Mouse (Mus musculus) midbrain, embryonic 11.5 days (tissue): Measurements from ENCODE around the gene Prox2. TPM values are rescaled to one million over a fixed set of nuclear protein-coding genes. Genes with fewer than 3 reads are reported as not detected.
"Not testable (repeated sequence)": the region's sequence is repeated elsewhere in the genome, so short reads cannot be mapped to it uniquely, and the experiment has no call there.

Experiments used
- ATAC-seq: fragments of 200-750 bp; cut with Nextera tagmentation; 2 replicates; pipeline ENCODE4 v1.8.0; 2017; ENCODE audit warnings: moderate TSS enrichment, moderate library complexity; ENCODE audit not compliant: low FRiP score
- DNase-seq: peaks from one replicate; pipeline ENCODE4 v3.0.0; 2015; ENCODE audit warnings: low spot score; ENCODE audit errors: missing footprints
- H3K27ac ChIP-seq: fragments of 300-500 bp; sonication (generic); 2 replicates; pipeline ENCODE4 v1.5.1; 2014; ENCODE audit warnings: low read depth, low read length
- H3K27me3 ChIP-seq: fragments of 300-500 bp; sonication (generic); 2 replicates; pipeline ENCODE4 v1.6.1; 2014; ENCODE audit warnings: mild to moderate bottlenecking, low read length, moderate library complexity, mixed read lengths; ENCODE audit not compliant: control insufficient read depth, insufficient read depth
- H3K36me3 ChIP-seq: fragments of 300-500 bp; sonication (generic); 2 replicates; pipeline ENCODE4 v1.6.1; 2014; ENCODE audit warnings: mild to moderate bottlenecking, low read length, moderate library complexity, mixed read lengths; ENCODE audit not compliant: control insufficient read depth, insufficient read depth
- H3K4me1 ChIP-seq: fragments of 300-500 bp; sonication (generic); 2 replicates; pipeline ENCODE4 v1.6.1; 2014; ENCODE audit warnings: low read length; ENCODE audit not compliant: control insufficient read depth, insufficient read depth
- H3K4me2 ChIP-seq: fragments of 300-500 bp; sonication (generic); 2 replicates; pipeline ENCODE4 v1.6.1; 2014; ENCODE audit warnings: mild to moderate bottlenecking, moderate library complexity
- H3K4me3 ChIP-seq: fragments of 300-500 bp; sonication (generic); 2 replicates; pipeline ENCODE4 v1.5.1; 2014; ENCODE audit warnings: low read depth, low read length
- H3K9ac ChIP-seq: fragments of 300-500 bp; sonication (generic); 2 replicates; pipeline ENCODE4 v1.6.1; 2014; ENCODE audit warnings: low read length
- H3K9me3 ChIP-seq: fragments of 300-500 bp; sonication (generic); 2 replicates; pipeline ENCODE4 v1.6.1; 2016; ENCODE audit warnings: low read length; ENCODE audit not compliant: control insufficient read depth
- whole genome bisulfite sequencing: fragments of 180-500 bp; shearing (Covaris S2); extraction: QIAGEN DNeasy Blood & Tissue Kit; methylation state at CpG from one replicate; pipeline ENCODE4 v1.1.7; 2014; 5-methylcytosine and 5-hydroxymethylcytosine counted together
- polyA plus RNA-seq: library from polyadenylated mRNA; unstranded; fragments of >200 nt; fragmentation: Nextera tagmentation; extraction: Ambion mirVana; gene quantifications from 2 replicates; pipeline ENCODE4 v1.2.1, GENCODE M21; 2014

The Prox2 gene
- polyA plus RNA-seq, 1 experiment from 2014 or later = 2.6 TPM

DNA sequence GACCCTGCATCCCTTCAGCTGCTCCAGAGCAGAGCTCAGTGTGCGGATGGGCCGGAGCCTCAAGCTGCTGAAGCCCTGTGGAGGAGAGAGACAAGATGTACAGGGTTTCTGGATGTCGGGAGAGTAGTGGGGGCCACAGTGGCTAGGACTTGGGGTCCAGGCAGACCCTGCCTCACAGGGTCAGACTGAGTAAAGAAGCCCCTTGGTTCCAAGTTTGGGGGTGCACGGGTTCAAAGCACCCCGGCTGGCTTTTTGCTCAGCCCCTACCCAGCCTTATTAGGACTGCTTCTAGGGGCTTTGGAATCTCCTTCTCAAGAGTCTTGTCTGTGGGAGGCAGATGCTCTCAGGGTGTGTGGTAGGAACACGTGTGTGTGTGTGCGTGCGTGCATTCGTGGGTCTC lies 36.3 kb upstream of the Prox2 start:
- DNase-seq = no peak
- H3K9me3 ChIP-seq = no peaks in the 10 kb centered on the region
- no peak overlapping the region for H3K27ac ChIP-seq
- H3K9ac ChIP-seq = no peak overlapping the region
- H3K4me3 ChIP-seq = no peak overlapping the region
- WGBS = 84% methylated on average over 9 of the region's 9 CpGs
- ATAC-seq = no peak
- no peaks in the 10 kb centered on the region for H3K36me3 ChIP-seq
- peaks cover 7% of the 10 kb centered on the region for H3K27me3 ChIP-seq
- no peak overlapping the region for H3K4me2 ChIP-seq
- H3K4me1 ChIP-seq = peaks cover 8% of the 10 kb centered on the region; the same call in 1 of the 2 replicates

DNA sequence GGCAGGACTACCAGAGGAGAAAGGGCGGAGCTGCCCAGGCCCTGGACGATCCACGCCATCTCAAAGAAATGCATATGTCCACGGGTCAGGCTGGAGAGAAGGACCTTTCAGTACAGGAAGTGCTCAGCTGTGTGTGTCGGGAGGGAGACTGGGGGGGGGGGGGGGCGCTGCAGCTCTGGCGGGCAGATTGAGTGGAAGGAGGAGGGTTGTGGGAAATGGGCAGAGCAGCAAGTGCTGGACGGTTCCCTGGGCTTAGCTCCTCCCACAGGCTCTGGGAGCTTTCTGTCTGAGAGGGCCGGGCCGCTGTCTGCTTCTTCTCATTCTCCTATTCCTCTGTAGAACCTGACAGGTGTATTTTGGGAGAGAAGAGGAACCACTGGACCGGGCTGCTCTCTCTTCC lies 35.8 kb upstream of the Prox2 start:
- H3K4me1 ChIP-seq = peaks cover 8% of the 10 kb centered on the region; the same call in 1 of the 2 replicates
- 31% methylated on average over 11 of the region's 11 CpGs for WGBS
- no peak for ATAC-seq
- no peak overlapping the region for H3K9ac ChIP-seq
- no peak overlapping the region for H3K27ac ChIP-seq
- H3K4me2 ChIP-seq = no peak overlapping the region
- DNase-seq = no peak
- H3K9me3 ChIP-seq = no peaks in the 10 kb centered on the region
- no peak overlapping the region for H3K4me3 ChIP-seq
- H3K27me3 ChIP-seq = peaks cover 4% of the 10 kb centered on the region; the same call in 1 of the 2 replicates
- no peaks in the 10 kb centered on the region for H3K36me3 ChIP-seq

DNA sequence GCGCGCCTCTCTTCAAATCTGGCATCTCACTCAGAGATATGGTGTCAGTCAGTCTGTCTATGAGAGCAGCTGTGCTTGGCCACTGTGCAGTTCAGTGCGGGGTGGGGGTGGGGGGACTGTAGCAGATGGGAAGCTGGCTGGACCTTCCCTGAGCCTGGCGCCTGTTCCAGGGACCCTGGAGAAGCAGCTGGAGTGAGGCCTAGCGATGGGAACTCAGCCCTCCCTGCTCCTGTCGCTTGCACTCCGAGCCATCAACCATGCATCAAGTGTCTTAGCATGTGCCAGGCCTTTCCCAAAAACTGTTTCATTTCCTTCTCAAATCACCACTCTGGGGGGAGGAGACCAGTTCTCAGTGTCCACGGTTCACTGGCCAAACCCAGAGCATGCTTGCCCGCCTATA lies 35.1 kb upstream of the Prox2 start:
- no peak for ATAC-seq
- H3K36me3 ChIP-seq = no peaks in the 10 kb centered on the region
- 80% methylated on average over 9 of the region's 9 CpGs for WGBS
- DNase-seq = no peak
- H3K4me3 ChIP-seq = no peak overlapping the region
- peaks cover 2% of the 10 kb centered on the region; the same call in 1 of the 2 replicates for H3K27me3 ChIP-seq
- H3K9ac ChIP-seq = no peak overlapping the region
- no peaks in the 10 kb centered on the region for H3K9me3 ChIP-seq
- peaks cover 3% of the 10 kb centered on the region; the same call in 1 of the 2 replicates for H3K4me1 ChIP-seq
- H3K4me2 ChIP-seq = no peak overlapping the region
- H3K27ac ChIP-seq = no peak overlapping the region

DNA sequence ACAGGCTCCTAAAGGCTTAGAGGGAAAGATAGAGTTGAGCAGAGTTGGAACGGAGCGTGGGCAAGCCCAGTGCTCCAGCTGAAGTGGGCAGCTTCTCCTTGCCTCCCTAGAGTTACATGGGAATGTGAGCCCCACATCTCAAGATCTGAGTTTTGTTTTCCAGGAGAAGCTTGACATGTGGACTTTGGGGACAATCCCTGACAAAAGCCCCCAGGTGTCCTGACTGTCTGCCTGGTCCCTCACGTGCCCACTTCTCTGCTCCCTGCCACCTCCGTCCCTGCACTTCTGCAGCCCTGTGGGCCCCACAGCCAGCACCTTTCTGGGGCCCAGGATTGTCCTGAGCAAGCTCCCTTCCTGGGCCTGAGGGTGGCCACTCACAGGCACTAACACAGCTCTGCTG lies 34.3 kb upstream of the Prox2 start:
- no peak for ATAC-seq
- no peaks in the 10 kb centered on the region for H3K4me1 ChIP-seq
- WGBS = 89% methylated on average over 4 of the region's 4 CpGs

DNA sequence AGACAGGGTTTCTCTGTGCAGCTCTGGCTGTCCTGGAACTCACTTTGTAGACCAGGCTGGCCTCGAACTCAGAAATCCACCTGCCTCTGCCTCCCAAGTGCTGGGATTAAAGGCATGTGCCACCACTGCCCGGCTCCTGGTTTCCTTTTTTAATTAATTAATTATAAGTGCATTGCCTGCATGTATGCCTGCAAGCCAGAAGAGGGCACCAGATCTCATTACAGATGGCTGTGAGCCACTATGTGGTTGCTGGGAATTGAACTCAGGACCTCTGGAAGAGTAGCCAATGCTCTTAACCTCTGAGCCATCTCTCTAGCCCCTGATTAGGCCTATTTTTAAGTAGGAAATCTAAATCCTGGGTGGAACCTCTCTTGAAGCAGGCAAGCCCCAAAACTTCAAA lies 33.7 kb upstream of the Prox2 start:
- 62% methylated on average over 2 of the region's 2 CpGs for WGBS
- H3K9ac ChIP-seq, H3K27ac ChIP-seq, H3K36me3 ChIP-seq, H3K27me3 ChIP-seq, H3K4me2 ChIP-seq, H3K4me3 ChIP-seq, H3K4me1 ChIP-seq, DNase-seq, ATAC-seq, H3K9me3 ChIP-seq: not testable (repeated sequence)

More for the DNA sequence above, 34.3 kb upstream of the Prox2 start:
- Histone ChIP-seq H3K4me3 (no peak overlapping the region), H3K27me3 (no peaks in the 10 kb centered on the region), H3K27ac (no peak overlapping the region), H3K36me3 (no peaks in the 10 kb centered on the region), H3K4me2 (no peak overlapping the region), H3K9me3 (no peaks in the 10 kb centered on the region), H3K9ac (no peak overlapping the region)
- no peak for DNase-seq

DNA sequence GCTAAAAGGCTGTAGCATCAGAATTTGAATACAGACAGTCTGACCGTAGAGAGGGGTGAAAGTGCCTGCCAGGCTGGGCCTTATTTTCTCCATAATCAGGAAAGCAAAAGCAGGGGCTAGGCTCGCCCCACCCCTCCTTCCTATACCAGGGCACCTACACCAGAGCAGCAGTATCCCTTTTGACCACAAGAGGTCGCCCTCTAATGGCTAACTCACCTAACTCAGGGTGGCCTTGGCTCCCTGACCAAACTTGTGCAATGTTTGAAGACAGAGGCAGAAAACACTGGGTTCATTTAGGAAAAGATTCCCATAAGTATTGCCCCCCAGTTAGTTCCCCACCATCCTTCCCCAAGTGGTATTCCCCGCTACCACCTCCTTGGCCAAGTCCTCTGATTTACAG lies 32.2 kb upstream of the Prox2 start:
- ATAC-seq (peak; percentile 54; the same call in 1 of the 2 replicates), DNase-seq (peak; percentile 98)
- H3K27me3 ChIP-seq = no peaks in the 10 kb centered on the region
- no peaks in the 10 kb centered on the region for H3K4me1 ChIP-seq
- H3K36me3 ChIP-seq = no peaks in the 10 kb centered on the region
- H3K4me3 ChIP-seq = no peak overlapping the region
- WGBS = 17% methylated on average over 4 of the region's 4 CpGs
- H3K9ac ChIP-seq = no peak overlapping the region
- H3K9me3 ChIP-seq = no peaks in the 10 kb centered on the region
- H3K27ac ChIP-seq = no peak overlapping the region
- no peak overlapping the region for H3K4me2 ChIP-seq

- no peak overlapping the region for H3K4me3 ChIP-seq
- H3K4me2 ChIP-seq = no peak overlapping the region
- H3K9ac ChIP-seq = no peak overlapping the region
- H3K9me3 ChIP-seq = no peaks in the 10 kb centered on the region
- H3K27ac ChIP-seq = no peak overlapping the region
- no peaks in the 10 kb centered on the region for H3K27me3 ChIP-seq
- H3K4me1 ChIP-seq = no peaks in the 10 kb centered on the region
- no peak for DNase-seq
- WGBS = 79% methylated on average over 6 of the region's 6 CpGs
- no peaks in the 10 kb centered on the region for H3K36me3 ChIP-seq
- ATAC-seq = no peak
Measured at GRCm38 (mm10) chr12:85141096-85141495, 30.5 kb upstream of the Prox2 start.

GRCm38 (mm10) chr12:85140036-85140701 lies 29.6 kb upstream of the Prox2 start:
- H3K27ac ChIP-seq = no peak overlapping the region
- H3K9ac ChIP-seq = no peak overlapping the region
- 52% methylated on average over 18 of the region's 18 CpGs for WGBS
- H3K9me3 ChIP-seq = no peaks in the 10 kb centered on the region
- ATAC-seq (no peak), DNase-seq (no peak)
- no peak overlapping the region for H3K4me3 ChIP-seq
- H3K4me2 ChIP-seq = no peak overlapping the region
- H3K27me3 ChIP-seq = no peaks in the 10 kb centered on the region
- H3K36me3 ChIP-seq = no peaks in the 10 kb centered on the region; the same call in 1 of the 2 replicates
- no peaks in the 10 kb centered on the region for H3K4me1 ChIP-seq

- no peak for ATAC-seq
- Histone ChIP-seq H3K4me3 (no peak overlapping the region), H3K9me3 (no peaks in the 10 kb centered on the region), H3K4me2 (no peak overlapping the region), H3K27ac (no peak overlapping the region), H3K36me3 (peaks cover 8% of the 10 kb centered on the region; the same call in 1 of the 2 replicates), H3K9ac (no peak overlapping the region), H3K4me1 (no peaks in the 10 kb centered on the region), H3K27me3 (no peaks in the 10 kb centered on the region)
- WGBS = 83% methylated on average over 4 of the region's 4 CpGs
- no peak for DNase-seq
Measured at GRCm38 (mm10) chr12:85136627-85137026, 26.1 kb upstream of the Prox2 start.
